Mouse (Mus musculus): ENCODE results near the gene Sik3. TPM values are rescaled to one million over a fixed set of nuclear protein-coding genes. Genes with fewer than 3 reads are reported as not detected.
A peak's percentile ranks its signal among the peaks of the same experiment; 100 is the strongest.

Sik3 gene
- polyA plus RNA-seq, 1 experiment from 2014 or later: 1.7 TPM

DNA sequence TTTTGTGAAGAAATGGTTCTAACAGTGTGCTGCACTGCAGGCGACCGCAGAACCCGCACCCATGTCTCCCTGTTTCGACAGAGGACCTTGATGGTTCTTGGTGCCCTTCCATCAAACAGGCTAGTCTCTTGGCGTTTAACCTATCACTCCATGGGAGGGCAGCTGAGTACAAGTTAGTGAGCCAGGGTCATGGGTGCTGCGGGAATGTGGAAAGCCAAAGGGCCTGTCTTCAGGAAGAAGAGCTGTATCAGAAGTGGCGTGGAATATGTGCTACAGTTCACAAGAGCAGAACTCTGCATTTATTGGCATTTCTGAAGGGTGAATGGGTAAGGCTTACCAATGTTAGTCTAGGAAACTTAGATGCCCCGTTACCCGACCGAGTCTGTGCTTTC, 202.3 kb downstream of the Sik3 start:
- Histone ChIP-seq H3K4me1 (ENCODE audit: control insufficient read depth, low read depth, low read length) (peaks cover 31% of the 10 kb centered on the region), H3K4me2 (ENCODE audit: low read depth, low read length) (0 out of 2 replicates have a peak overlapping the region, but pooled peaks have one; percentile 28), H3K9ac (ENCODE audit: low read depth, low read length) (no peak overlapping the region), H3K9me3 (replicated peaks; ENCODE audit: control insufficient read depth, low read length) (no peaks in the 10 kb centered on the region), H3K27ac (ENCODE audit: low read length) (peak overlapping the region; percentile 49), H3K36me3 (ENCODE audit: control insufficient read depth, insufficient read depth) (no peaks in the 10 kb centered on the region), H3K27me3 (ENCODE audit: control insufficient read depth, insufficient read depth, low read depth, low read length) (no peaks in the 10 kb centered on the region), H3K4me3 (ENCODE audit: low read depth, low read length) (no peak overlapping the region)
- 64% methylated on average over 10 of the region's 10 CpGs for WGBS (ENCODE audit: insufficient replicate concordance)
- no peak for ATAC-seq (ENCODE audit: low read depth)

DNA sequence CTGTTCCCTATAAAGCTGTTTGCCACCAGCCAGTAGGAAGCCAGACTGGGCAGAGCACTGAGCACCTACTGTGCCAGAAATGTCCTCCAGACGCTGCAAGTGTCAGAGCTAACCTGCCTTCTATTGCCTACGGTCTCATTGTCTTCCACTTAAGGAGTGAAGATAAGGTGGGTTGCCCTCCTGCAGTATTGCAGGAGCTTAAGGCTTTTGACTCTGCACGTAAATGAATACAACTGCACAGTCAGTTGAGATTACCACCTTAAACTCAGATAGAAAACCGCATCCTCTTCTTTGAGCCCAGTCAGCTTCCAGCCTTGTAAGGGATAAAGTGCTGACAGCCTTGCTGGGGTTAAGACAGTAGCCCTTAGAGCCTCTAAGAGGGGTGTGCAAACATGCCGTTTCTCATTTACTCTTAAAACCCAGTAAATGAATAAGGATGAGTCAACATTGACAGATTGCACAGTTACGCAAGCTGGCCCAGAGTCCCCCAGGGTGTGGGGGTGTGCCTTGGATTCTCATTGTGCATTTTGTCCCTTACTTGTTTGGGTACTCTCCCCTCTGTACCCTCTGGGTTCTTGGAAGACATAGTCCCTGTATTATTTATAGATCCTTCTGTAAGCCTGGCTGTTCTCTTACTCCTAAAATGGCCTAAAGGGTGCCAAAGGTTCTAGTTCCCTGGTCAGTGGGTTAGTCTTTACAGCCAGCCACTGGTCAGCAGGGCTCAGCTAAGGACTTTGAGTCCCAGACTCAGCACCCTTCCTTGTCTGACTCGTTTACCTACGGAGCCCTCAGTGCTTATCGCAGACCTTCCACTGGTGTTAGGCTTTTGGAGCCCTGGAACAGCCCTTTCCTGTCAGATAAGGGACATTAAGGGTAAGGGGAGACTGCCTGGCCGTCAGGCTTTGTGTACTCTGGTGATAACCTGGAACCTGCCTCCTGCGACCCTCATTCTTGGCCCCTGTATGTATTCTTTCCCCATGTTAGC, 203.0 kb downstream of the Sik3 start:
- H3K9me3 ChIP-seq (replicated peaks; ENCODE audit: control insufficient read depth, low read length): no peaks in the 10 kb centered on the region
- peaks cover 31% of the 10 kb centered on the region for H3K4me1 ChIP-seq (ENCODE audit: control insufficient read depth, low read depth, low read length)
- H3K4me3 ChIP-seq (ENCODE audit: low read depth, low read length): no peak overlapping the region
- no peaks in the 10 kb centered on the region for H3K27me3 ChIP-seq (ENCODE audit: control insufficient read depth, insufficient read depth, low read depth, low read length)
- peak; percentile 77 for ATAC-seq (ENCODE audit: low read depth)
- H3K36me3 ChIP-seq (ENCODE audit: control insufficient read depth, insufficient read depth): no peaks in the 10 kb centered on the region
- peak overlapping the region; percentile 70 for H3K27ac ChIP-seq (ENCODE audit: low read length)
- WGBS (ENCODE audit: insufficient replicate concordance): 14% methylated on average over 11 of the region's 11 CpGs
- H3K9ac ChIP-seq (ENCODE audit: low read depth, low read length): 0 out of 2 replicates have a peak overlapping the region, but pooled peaks have one; percentile 26
- H3K4me2 ChIP-seq (ENCODE audit: low read depth, low read length): peak overlapping the region; percentile 28

GRCm38 (mm10) chr9:46216744-46217470, 204.3 kb downstream of the Sik3 start:
- H3K27me3 ChIP-seq (ENCODE audit: control insufficient read depth, insufficient read depth, low read depth, low read length): no peaks in the 10 kb centered on the region
- no peak overlapping the region for H3K4me3 ChIP-seq (ENCODE audit: low read depth, low read length)
- no peak overlapping the region for H3K9ac ChIP-seq (ENCODE audit: low read depth, low read length)
- no peaks in the 10 kb centered on the region for H3K9me3 ChIP-seq (replicated peaks; ENCODE audit: control insufficient read depth, low read length)
- ATAC-seq (ENCODE audit: low read depth): peak; percentile 48
- peak overlapping the region; percentile 70 for H3K27ac ChIP-seq (ENCODE audit: low read length)
- peaks cover 31% of the 10 kb centered on the region for H3K4me1 ChIP-seq (ENCODE audit: control insufficient read depth, low read depth, low read length)
- 69% methylated on average over 13 of the region's 13 CpGs for WGBS (ENCODE audit: insufficient replicate concordance)
- H3K4me2 ChIP-seq (ENCODE audit: low read depth, low read length): no peak overlapping the region
- no peaks in the 10 kb centered on the region for H3K36me3 ChIP-seq (ENCODE audit: control insufficient read depth, insufficient read depth)

DNA sequence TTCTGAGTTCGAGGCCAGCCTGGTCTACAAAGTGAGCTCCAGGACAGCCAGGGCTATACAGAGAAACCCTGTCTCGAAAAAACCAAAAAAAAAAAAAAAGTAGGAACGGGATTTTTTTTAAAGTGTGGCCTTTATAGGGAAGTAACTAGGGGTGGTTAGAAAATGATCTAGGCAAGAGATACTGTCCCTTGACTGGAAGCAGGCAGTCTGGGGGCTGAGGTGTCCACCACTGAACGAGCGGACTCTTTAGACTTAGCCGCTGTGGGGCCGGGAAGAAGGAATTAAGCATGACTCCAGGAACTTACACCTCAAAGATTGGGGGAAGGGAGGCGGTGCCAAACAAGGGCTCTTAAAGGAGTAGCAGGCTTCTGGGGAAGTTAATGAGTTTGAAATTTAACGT, 205.6 kb downstream of the Sik3 start:
- H3K27ac ChIP-seq (ENCODE audit: low read length): no peak overlapping the region
- no peak overlapping the region for H3K4me2 ChIP-seq (ENCODE audit: low read depth, low read length)
- H3K4me1 ChIP-seq (ENCODE audit: control insufficient read depth, low read depth, low read length): peaks cover 31% of the 10 kb centered on the region
- ATAC-seq (ENCODE audit: low read depth): no peak
- whole genome bisulfite sequencing (ENCODE audit: insufficient replicate concordance): 51% methylated on average over 9 of the region's 9 CpGs
- no peaks in the 10 kb centered on the region for H3K36me3 ChIP-seq (ENCODE audit: control insufficient read depth, insufficient read depth)
- H3K27me3 ChIP-seq (ENCODE audit: control insufficient read depth, insufficient read depth, low read depth, low read length): no peaks in the 10 kb centered on the region
- H3K9me3 ChIP-seq (replicated peaks; ENCODE audit: control insufficient read depth, low read length): no peaks in the 10 kb centered on the region
- no peak overlapping the region for H3K4me3 ChIP-seq (ENCODE audit: low read depth, low read length)
- no peak overlapping the region for H3K9ac ChIP-seq (ENCODE audit: low read depth, low read length)

- Histone ChIP-seq H3K36me3 (ENCODE audit: control insufficient read depth, insufficient read depth) (no peaks in the 10 kb centered on the region), H3K27ac (ENCODE audit: low read length) (no peak overlapping the region), H3K4me3 (ENCODE audit: low read depth, low read length) (no peak overlapping the region), H3K4me2 (ENCODE audit: low read depth, low read length) (no peak overlapping the region), H3K4me1 (ENCODE audit: control insufficient read depth, low read depth, low read length) (peaks cover 4% of the 10 kb centered on the region), H3K9ac (ENCODE audit: low read depth, low read length) (no peak overlapping the region), H3K27me3 (ENCODE audit: control insufficient read depth, insufficient read depth, low read depth, low read length) (no peaks in the 10 kb centered on the region), H3K9me3 (replicated peaks; ENCODE audit: control insufficient read depth, low read length) (no peaks in the 10 kb centered on the region)
- no peak for ATAC-seq (ENCODE audit: low read depth)
- WGBS (ENCODE audit: insufficient replicate concordance): 55% methylated on average over 6 of the region's 6 CpGs
Observed at GRCm38 (mm10) chr9:46223090-46223489, 210.5 kb downstream of the Sik3 start.

GRCm38 (mm10) chr9:46224101-46224500, 211.5 kb downstream of the Sik3 start:
- Histone ChIP-seq H3K9me3 (replicated peaks; ENCODE audit: control insufficient read depth, low read length) (no peaks in the 10 kb centered on the region), H3K27ac (ENCODE audit: low read length) (peak overlapping the region; percentile 35; the same call in 1 of the 2 replicates), H3K27me3 (ENCODE audit: control insufficient read depth, insufficient read depth, low read depth, low read length) (no peaks in the 10 kb centered on the region), H3K9ac (ENCODE audit: low read depth, low read length) (no peak overlapping the region), H3K4me2 (ENCODE audit: low read depth, low read length) (no peak overlapping the region), H3K4me1 (ENCODE audit: control insufficient read depth, low read depth, low read length) (peaks cover 4% of the 10 kb centered on the region), H3K36me3 (ENCODE audit: control insufficient read depth, insufficient read depth) (no peaks in the 10 kb centered on the region), H3K4me3 (ENCODE audit: low read depth, low read length) (no peak overlapping the region)
- WGBS (ENCODE audit: insufficient replicate concordance): 59% methylated on average over 3 of the region's 3 CpGs
- ATAC-seq (ENCODE audit: low read depth): no peak

GRCm38 (mm10) chr9:46224945-46225660, 212.5 kb downstream of the Sik3 start:
- Histone ChIP-seq H3K4me2 (ENCODE audit: low read depth, low read length) (no peak overlapping the region), H3K36me3 (ENCODE audit: control insufficient read depth, insufficient read depth) (no peaks in the 10 kb centered on the region), H3K9ac (ENCODE audit: low read depth, low read length) (no peak overlapping the region), H3K27me3 (ENCODE audit: control insufficient read depth, insufficient read depth, low read depth, low read length) (no peaks in the 10 kb centered on the region), H3K4me3 (ENCODE audit: low read depth, low read length) (no peak overlapping the region), H3K27ac (ENCODE audit: low read length) (peak overlapping the region; percentile 37; the same call in 1 of the 2 replicates), H3K4me1 (ENCODE audit: control insufficient read depth, low read depth, low read length) (peaks cover 4% of the 10 kb centered on the region), H3K9me3 (replicated peaks; ENCODE audit: control insufficient read depth, low read length) (no peaks in the 10 kb centered on the region)
- WGBS (ENCODE audit: insufficient replicate concordance): 39% methylated on average over 5 of the region's 5 CpGs
- ATAC-seq (ENCODE audit: low read depth): no peak

DNA sequence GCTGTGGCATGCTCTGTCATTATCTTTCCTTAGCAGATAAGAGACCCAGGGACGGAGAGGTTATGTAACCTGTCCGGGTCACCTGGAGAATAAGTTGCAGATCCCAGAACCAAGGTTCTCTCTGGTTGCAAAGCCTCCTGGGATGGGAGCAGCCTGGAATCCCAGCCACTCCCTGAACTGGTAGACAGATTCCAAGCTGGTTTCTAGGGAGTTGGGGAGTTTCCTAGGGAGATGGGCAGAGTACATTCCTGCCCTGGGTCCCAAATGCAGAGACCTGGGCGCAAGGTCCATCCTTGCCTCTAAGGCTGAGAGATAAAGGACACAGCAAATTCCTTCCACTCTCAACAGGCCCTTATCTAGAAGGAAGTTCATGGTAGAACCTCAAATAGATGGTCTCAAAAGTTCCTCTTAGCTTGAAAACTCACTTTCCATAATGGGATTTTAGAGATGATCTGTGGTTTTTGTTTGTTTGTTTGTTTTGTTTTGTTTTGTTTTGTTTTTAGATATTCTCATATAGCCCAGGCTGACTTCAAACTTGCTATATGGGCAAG, 214.5 kb downstream of the Sik3 start:
- H3K4me3 ChIP-seq (ENCODE audit: low read depth, low read length): no peak overlapping the region
- H3K9ac ChIP-seq (ENCODE audit: low read depth, low read length): no peak overlapping the region
- H3K27ac ChIP-seq (ENCODE audit: low read length): no peak overlapping the region
- H3K9me3 ChIP-seq (replicated peaks; ENCODE audit: control insufficient read depth, low read length): no peaks in the 10 kb centered on the region
- ATAC-seq (ENCODE audit: low read depth): no peak
- H3K4me1 ChIP-seq (ENCODE audit: control insufficient read depth, low read depth, low read length): peaks cover 4% of the 10 kb centered on the region
- WGBS (ENCODE audit: insufficient replicate concordance): 33% methylated on average over 3 of the region's 3 CpGs
- no peaks in the 10 kb centered on the region for H3K27me3 ChIP-seq (ENCODE audit: control insufficient read depth, insufficient read depth, low read depth, low read length)
- H3K36me3 ChIP-seq (ENCODE audit: control insufficient read depth, insufficient read depth): no peaks in the 10 kb centered on the region
- no peak overlapping the region for H3K4me2 ChIP-seq (ENCODE audit: low read depth, low read length)
